Mouse (Mus musculus) hindbrain, embryonic 12.5 days (tissue): Measurements from ENCODE around the gene Foxd1. TPM values are rescaled to one million over a fixed set of nuclear protein-coding genes. Genes with fewer than 3 reads are reported as not detected.
A peak's percentile ranks its signal among the peaks of the same experiment; 100 is the strongest.

ENCODE experiments used
- ATAC-seq: fragments of 200-750 bp; cut with Nextera tagmentation; 2 replicates; pipeline ENCODE4 v1.8.0; 2017; ENCODE audit warnings: moderate TSS enrichment; ENCODE audit not compliant: low FRiP score
- H3K27ac ChIP-seq: fragments of 300-500 bp; sonication (generic); 2 replicates; pipeline ENCODE4 v1.5.1; 2016; ENCODE audit warnings: mild to moderate bottlenecking
- H3K27me3 ChIP-seq: fragments of 300-500 bp; sonication (generic); 2 replicates; pipeline ENCODE4 v1.6.1; 2016; ENCODE audit warnings: mild to moderate bottlenecking
- H3K36me3 ChIP-seq: fragments of 300-500 bp; sonication (generic); 2 replicates; pipeline ENCODE4 v1.6.1; 2016; ENCODE audit warnings: mild to moderate bottlenecking
- H3K4me1 ChIP-seq: fragments of 300-500 bp; sonication (generic); 2 replicates; pipeline ENCODE4 v1.6.1; 2016
- H3K4me2 ChIP-seq: fragments of 300-500 bp; sonication (generic); replicated peaks from 2 replicates; pipeline ENCODE4 v1.6.1; 2016; ENCODE audit warnings: mild to moderate bottlenecking
- H3K4me3 ChIP-seq: fragments of 300-500 bp; sonication (generic); 2 replicates; pipeline ENCODE4 v1.5.1; 2016; ENCODE audit warnings: mild to moderate bottlenecking
- H3K9ac ChIP-seq: fragments of 300-500 bp; sonication (generic); 2 replicates; pipeline ENCODE4 v1.6.1; 2016; ENCODE audit warnings: mild to moderate bottlenecking, moderate library complexity
- H3K9me3 ChIP-seq: fragments of 300-500 bp; sonication (generic); replicated peaks from 2 replicates; pipeline ENCODE4 v1.6.1; 2016; ENCODE audit warnings: mild to moderate bottlenecking
- WGBS: fragments of 180-500 bp; shearing (Covaris S2); methylation state at CpG from one replicate; pipeline ENCODE4 v1.1.7; 2016; 5-methylcytosine and 5-hydroxymethylcytosine counted together
- polyA plus RNA-seq: library from polyadenylated mRNA; unstranded; fragments of >200 nt; fragmentation: Nextera tagmentation; extraction: Ambion mirVana; gene quantifications from 2 replicates; pipeline ENCODE4 v1.2.1, GENCODE M21; 2016

Foxd1 gene
- polyA plus RNA-seq, 1 experiment from 2014 or later, result 7.0 TPM

DNA sequence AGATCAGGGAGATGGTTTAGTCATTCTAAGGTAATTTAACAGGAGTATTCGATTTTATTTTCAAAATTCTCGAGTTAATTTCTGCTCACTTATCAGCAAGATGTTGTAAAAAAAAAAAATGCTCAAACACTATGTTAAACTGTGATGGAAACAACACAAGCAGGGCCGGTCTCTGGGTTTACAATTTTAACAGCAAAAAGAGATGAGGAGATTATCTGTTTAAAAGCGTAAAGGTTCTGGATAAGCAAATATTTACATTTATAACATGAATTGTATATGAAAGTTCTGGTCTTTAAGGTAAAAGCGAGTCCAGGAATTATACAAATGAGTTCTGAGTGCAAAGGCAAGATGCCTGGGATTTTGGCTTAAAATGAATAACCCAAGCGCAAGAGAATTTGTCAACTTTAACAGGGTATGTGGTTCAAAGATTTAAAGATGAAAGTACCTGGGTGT lies 3.0 kb downstream of the Foxd1 start:
- no peaks in the 10 kb centered on the region for H3K36me3 ChIP-seq
- no peak overlapping the region for H3K9ac ChIP-seq
- no peak for ATAC-seq
- H3K4me2 ChIP-seq, result peak overlapping the region; percentile 30; the same call in 1 of the 2 replicates
- H3K9me3 ChIP-seq, result no peaks in the 10 kb centered on the region
- 6% methylated on average over 6 of the region's 6 CpGs for WGBS
- H3K27ac ChIP-seq, result no peak overlapping the region
- peaks cover 78% of the 10 kb centered on the region for H3K27me3 ChIP-seq
- peak overlapping the region; percentile 19 for H3K4me3 ChIP-seq
- peaks cover 32% of the 10 kb centered on the region for H3K4me1 ChIP-seq

DNA sequence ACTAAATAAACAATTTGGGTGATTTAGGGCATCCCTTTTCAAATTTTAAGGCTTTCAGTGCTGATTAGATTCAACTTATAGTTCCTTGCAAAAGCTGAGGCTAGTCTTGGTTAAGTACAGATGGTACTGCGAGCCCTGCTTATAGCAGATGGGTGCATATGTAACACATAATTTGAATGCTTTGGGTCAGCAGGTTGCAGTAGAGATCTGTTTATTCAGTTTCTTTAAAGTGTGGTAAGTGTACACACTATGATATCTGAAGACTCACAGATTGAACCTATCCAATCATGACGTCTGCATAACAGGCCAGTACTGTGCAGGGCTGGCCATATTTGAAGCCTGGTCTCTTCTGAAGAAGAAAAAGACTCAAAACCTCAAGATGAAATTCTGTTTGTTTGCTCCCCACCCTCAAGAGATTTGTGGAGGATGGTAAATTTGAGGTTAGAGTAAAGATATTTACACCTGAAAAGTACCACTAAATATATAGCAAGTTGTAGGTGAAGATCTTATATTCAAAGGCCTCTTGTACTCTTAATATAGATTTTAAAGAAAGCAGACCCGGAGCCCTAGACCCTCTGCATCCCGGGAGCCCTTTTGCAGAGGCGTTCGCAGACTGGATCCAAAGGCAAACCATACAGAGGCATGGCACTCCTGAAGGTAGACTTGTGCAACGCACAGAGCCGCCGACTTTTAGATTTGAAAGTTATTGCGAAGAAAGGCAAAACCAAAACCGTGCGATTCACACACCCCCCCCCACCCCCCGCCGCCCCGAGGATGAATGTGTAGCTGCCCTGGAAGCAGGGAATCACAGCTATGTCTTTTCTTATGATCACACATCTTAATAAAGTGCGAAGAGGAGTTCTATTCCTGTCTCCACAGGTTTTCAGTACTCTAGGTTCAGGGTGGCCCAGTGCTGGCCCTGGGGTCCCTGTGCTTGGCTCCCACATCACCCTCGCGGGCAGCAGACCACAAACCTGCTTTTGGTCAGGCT lies 3.7 kb downstream of the Foxd1 start:
- no peak for ATAC-seq
- Histone ChIP-seq H3K9ac (0 out of 2 replicates have a peak overlapping the region, but pooled peaks have one; percentile 33), H3K9me3 (no peaks in the 10 kb centered on the region), H3K27ac (no peak overlapping the region), H3K4me1 (peaks cover 32% of the 10 kb centered on the region), H3K36me3 (no peaks in the 10 kb centered on the region), H3K4me3 (peak overlapping the region; percentile 19), H3K4me2 (peak overlapping the region; percentile 30), H3K27me3 (peaks cover 79% of the 10 kb centered on the region)
- WGBS, result 1% methylated on average over 18 of the region's 18 CpGs

DNA sequence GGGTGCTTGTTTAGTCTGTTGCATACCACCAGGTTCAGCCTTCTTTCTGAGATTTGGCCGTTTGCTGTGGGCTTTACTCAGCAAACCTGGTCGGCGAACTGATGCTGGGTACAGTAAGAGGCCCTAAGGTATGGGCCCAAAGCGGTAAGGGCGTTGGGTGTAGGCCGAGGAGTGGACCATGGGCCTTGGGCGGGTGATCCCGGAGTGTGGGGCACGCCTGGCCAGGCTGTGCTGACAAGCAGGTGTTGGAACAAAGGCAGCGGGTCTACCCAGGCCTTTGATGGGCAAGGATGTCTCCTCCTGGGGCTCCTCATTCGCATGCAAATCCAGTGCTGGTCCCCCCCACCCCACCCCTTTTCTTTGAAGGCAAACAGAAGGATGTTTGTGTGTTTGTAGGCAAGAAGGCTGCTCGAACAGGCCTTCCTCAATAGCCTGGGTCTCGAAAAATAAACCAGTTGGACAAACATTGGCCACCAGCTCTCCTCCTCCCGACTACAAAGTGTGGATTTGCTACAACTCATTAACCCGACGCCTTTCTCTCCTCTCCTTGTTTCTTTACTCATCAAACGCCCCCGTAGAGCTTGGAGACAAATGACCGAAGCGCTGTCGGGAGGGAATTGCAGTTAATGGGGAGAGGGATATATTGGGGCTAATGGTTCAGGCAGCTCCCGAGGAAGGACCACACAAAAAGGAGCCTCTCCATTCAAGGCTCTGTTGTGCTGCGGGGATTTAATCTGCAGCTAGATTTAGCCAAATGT lies 4.6 kb downstream of the Foxd1 start:
- H3K27ac ChIP-seq, result no peak overlapping the region
- H3K4me3 ChIP-seq, result peak overlapping the region; percentile 19
- H3K36me3 ChIP-seq, result no peaks in the 10 kb centered on the region
- H3K4me2 ChIP-seq, result peak overlapping the region; percentile 30
- H3K27me3 ChIP-seq, result peaks cover 83% of the 10 kb centered on the region
- 1% methylated on average over 23 of the region's 23 CpGs for WGBS
- no peaks in the 10 kb centered on the region for H3K9me3 ChIP-seq
- ATAC-seq, result peak; percentile 55
- H3K4me1 ChIP-seq, result peaks cover 30% of the 10 kb centered on the region
- 0 out of 2 replicates have a peak overlapping the region, but pooled peaks have one; percentile 33 for H3K9ac ChIP-seq

DNA sequence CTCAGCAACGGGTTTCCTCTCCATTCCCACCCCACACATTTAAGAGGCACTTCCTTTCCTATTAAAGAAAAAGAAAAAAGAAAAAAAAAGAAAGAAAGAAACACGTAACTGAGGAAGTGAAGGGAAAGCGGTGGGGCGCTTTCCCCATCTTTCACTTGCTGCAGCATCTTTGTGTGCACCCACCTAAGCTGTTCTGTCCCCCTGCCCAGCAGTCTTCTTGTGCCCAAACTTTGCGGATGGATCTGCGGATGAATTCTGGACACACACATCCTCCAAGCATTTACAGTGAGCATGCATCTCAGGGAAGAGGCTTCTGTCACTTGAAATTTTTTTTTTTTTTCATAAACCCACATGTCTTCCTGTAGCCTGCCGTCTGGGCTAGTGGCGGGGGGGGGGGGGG lies 5.3 kb downstream of the Foxd1 start:
- peaks cover 25% of the 10 kb centered on the region for H3K4me1 ChIP-seq
- H3K9me3 ChIP-seq, result no peaks in the 10 kb centered on the region
- H3K4me2 ChIP-seq, result peak overlapping the region; percentile 30; the same call in 1 of the 2 replicates
- H3K4me3 ChIP-seq, result no peak overlapping the region
- no peak overlapping the region for H3K9ac ChIP-seq
- H3K27ac ChIP-seq, result no peak overlapping the region
- H3K36me3 ChIP-seq, result no peaks in the 10 kb centered on the region
- peaks cover 81% of the 10 kb centered on the region for H3K27me3 ChIP-seq
- no peak for ATAC-seq
- WGBS, result 4% methylated on average over 6 of the region's 8 CpGs

DNA sequence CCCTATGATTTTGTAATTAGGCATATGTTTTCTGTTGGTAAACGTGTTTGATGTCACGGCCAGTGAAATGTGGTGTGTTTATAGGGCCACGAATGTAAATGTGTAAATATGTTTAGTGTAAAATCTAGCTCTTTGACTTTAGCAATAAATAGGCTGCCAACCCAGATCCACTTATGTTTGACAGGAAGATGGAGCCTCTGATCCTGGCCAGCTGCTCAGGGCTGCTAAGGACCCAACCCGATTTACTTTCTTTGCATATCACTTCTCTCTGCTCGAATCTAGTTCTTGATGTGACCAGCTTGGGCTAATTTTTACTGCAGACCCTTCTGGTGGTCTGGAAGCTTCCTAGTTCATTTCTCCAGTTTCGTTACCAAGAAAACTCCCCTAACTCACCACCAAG lies 6.3 kb downstream of the Foxd1 start:
- Histone ChIP-seq H3K4me3 (no peak overlapping the region), H3K36me3 (no peaks in the 10 kb centered on the region), H3K9me3 (no peaks in the 10 kb centered on the region), H3K27ac (no peak overlapping the region), H3K9ac (no peak overlapping the region), H3K4me1 (peaks cover 16% of the 10 kb centered on the region), H3K27me3 (peaks cover 82% of the 10 kb centered on the region), H3K4me2 (no peak overlapping the region)
- ATAC-seq, result no peak
- 6% methylated on average over 6 of the region's 6 CpGs for WGBS

DNA sequence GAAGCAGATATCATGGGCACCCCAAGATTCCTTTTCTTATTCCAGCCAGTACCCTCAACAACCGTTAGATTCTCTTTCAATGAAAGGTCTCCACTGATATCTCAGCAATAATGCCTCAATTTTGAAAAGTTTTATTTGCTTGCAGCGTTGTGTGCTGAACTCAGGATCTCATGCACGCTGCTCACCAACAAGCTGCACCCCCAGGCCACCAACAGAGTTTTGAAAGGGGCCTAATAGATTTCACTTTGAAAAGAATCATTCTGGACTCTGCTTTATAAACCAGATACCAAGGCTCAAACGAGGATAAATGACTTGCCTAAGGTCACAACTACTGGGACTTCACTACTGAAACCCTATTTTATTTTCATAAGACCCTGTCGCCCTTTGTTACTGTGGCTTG lies 7.1 kb downstream of the Foxd1 start:
- H3K9me3 ChIP-seq, result no peaks in the 10 kb centered on the region
- no peaks in the 10 kb centered on the region for H3K36me3 ChIP-seq
- H3K4me3 ChIP-seq, result no peak overlapping the region
- ATAC-seq, result no peak
- 8% methylated on average over 5 of the region's 5 CpGs for WGBS
- H3K27me3 ChIP-seq, result peaks cover 83% of the 10 kb centered on the region
- H3K27ac ChIP-seq, result no peak overlapping the region
- peaks cover 15% of the 10 kb centered on the region for H3K4me1 ChIP-seq
- H3K4me2 ChIP-seq, result no peak overlapping the region
- H3K9ac ChIP-seq, result no peak overlapping the region

DNA sequence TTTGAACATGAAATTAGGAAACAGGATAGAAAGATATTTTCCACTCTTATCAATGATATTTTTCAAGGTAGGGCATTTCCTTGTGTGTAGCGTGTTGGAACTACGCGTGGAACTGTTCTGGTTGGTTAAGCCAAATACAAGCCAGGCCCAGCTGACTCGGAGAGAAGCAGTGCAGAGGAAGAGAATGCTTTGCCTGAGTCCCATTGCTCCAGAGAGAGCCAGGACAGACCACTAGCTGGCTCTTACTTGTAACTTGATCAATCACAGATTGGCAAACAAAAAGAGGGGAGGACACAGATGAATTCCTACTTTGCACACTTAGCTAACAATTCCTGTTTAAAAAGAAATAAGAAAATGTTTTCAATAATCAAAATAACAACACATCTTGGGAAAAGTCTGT lies 9.0 kb downstream of the Foxd1 start:
- H3K36me3 ChIP-seq, result no peaks in the 10 kb centered on the region
- peaks cover 20% of the 10 kb centered on the region for H3K4me1 ChIP-seq
- H3K4me2 ChIP-seq, result no peak overlapping the region
- ATAC-seq, result no peak
- peaks cover 92% of the 10 kb centered on the region for H3K27me3 ChIP-seq
- no peaks in the 10 kb centered on the region for H3K9me3 ChIP-seq
- no peak overlapping the region for H3K9ac ChIP-seq
- WGBS, result 5% methylated on average over 4 of the region's 4 CpGs
- H3K27ac ChIP-seq, result no peak overlapping the region
- H3K4me3 ChIP-seq, result no peak overlapping the region

DNA sequence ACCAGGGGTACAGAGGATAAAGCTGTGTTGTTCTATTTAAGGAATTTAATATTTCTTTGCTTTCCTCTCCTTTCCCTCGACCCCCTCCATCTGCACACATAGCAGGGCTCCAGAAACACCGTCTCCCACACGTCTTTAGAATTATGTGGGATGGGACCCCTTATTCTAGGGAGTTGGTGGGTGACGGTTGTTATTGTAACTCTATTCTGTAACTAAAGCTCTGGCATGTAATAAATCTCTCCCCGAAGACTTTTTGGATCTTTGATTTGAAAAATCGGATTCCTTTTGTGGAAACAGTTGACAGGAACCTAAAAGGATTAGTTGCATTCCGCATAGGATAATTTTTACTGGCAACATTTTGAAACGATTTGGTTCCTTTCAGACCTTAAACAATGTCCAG lies 11.0 kb downstream of the Foxd1 start:
- Histone ChIP-seq H3K27me3 (peaks cover 94% of the 10 kb centered on the region), H3K27ac (no peak overlapping the region), H3K36me3 (no peaks in the 10 kb centered on the region), H3K4me3 (no peak overlapping the region), H3K4me1 (peaks cover 10% of the 10 kb centered on the region), H3K4me2 (no peak overlapping the region), H3K9ac (no peak overlapping the region), H3K9me3 (no peaks in the 10 kb centered on the region)
- ATAC-seq, result no peak
- WGBS, result 4% methylated on average over 8 of the region's 8 CpGs

DNA sequence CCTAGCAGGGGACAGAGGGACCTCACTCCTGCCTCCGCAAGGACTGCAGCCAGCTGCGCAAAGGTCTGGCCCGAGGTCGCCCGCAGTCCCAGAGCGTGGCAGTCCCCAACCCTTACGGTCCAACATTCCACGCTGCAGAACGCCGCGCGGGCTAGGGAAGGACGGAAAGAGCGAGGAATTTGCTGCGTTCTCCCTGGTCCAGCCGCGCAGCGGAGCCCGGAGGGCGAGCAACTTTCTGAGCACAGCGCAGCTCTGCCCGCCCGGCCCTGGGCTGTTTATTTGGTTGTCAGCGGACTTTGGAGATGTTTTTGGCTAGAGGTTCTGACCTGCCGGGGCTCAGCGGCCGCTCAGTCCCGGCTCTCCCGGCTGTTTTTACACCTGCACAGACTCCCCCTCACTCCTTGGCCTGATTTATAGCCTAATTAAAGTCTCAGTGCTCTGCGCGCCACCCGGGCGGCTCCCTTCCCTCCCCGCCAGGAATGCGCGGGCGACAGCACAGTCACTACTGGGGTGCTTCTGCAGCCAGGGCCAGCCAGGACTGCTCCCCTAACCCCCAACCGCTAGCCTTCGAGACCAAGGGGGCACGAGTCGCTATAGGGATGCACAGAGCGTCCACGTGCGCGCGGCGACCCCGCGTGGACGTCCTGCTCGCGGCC lies 11.9 kb downstream of the Foxd1 start:
- Histone ChIP-seq H3K36me3 (no peaks in the 10 kb centered on the region), H3K27me3 (peaks cover 92% of the 10 kb centered on the region), H3K4me1 (peaks cover 10% of the 10 kb centered on the region), H3K9ac (no peak overlapping the region), H3K27ac (peak overlapping the region; percentile 52; the same call in 1 of the 2 replicates), H3K4me2 (peak overlapping the region; percentile 45), H3K9me3 (no peaks in the 10 kb centered on the region), H3K4me3 (peak overlapping the region; percentile 25)
- no peak for ATAC-seq
- under 1% methylated on average over 52 of the region's 52 CpGs for WGBS

DNA sequence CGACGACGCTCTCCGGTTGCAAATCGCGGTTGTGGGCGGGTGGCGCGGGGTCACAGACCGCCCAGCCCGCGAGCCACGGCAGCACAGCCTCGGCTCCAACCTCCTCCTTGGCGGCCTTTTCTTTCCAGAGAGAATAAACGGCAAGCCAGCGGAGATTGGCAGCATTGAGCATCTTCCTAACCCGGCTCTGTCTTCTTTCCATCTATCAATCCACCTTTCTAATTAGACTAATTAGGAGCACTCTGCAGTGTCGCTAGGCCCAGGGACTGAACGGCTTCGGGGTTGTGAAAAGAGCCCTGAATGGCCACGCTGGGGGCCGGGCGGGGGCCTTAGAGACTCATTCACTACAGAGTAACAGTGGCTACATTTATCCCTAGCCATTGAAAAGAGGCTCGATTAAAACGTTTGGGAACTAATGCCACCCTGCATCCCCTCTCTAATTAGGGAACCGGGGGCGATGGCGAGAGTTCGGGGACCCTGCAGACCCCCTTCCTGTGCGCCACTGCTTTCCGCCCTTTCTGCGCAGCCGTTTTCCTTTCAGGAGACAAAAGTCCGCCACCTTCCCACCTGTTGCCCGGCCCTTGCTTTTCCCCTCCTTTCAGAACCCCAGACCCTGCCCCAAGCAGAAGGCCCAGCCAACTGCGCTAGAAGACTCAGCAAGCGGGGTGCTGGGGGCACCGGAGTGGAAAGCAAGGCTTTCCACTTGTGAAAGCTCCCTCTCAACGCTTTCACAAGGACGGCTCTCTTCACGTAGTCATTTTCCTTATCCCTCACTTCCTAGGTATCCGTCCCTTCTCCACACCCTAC lies 12.6 kb downstream of the Foxd1 start:
- Histone ChIP-seq H3K9ac (no peak overlapping the region), H3K27me3 (peaks cover 92% of the 10 kb centered on the region), H3K36me3 (no peaks in the 10 kb centered on the region), H3K27ac (no peak overlapping the region), H3K4me2 (peak overlapping the region; percentile 45), H3K9me3 (no peaks in the 10 kb centered on the region), H3K4me3 (peak overlapping the region; percentile 25), H3K4me1 (peaks cover 10% of the 10 kb centered on the region)
- WGBS, result under 1% methylated on average over 43 of the region's 43 CpGs
- ATAC-seq, result no peak

DNA sequence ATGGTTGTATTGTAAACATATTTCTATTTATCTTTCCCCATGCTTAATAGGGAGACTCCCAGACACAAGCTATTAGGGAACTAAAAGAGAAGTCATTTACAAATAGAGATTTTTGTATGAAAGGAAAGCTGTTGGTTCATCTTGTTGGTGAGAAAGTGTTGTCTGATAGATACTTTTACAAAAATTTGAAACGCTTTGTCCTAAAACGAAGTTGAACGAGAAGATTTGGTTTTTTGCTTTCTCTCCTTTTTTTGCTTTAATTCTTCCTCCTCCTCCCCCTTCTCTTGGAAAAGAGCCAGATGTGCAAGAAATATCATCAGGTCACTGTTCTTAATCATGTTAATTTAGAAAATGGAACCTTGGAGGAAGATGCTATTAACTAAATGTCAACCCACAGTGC lies 13.6 kb downstream of the Foxd1 start:
- H3K36me3 ChIP-seq, result no peaks in the 10 kb centered on the region
- H3K9ac ChIP-seq, result no peak overlapping the region
- H3K9me3 ChIP-seq, result no peaks in the 10 kb centered on the region
- no peak overlapping the region for H3K4me2 ChIP-seq
- H3K27me3 ChIP-seq, result peaks cover 92% of the 10 kb centered on the region
- peaks cover 10% of the 10 kb centered on the region for H3K4me1 ChIP-seq
- 15% methylated on average over 3 of the region's 3 CpGs for WGBS
- no peak for ATAC-seq
- H3K27ac ChIP-seq, result no peak overlapping the region
- H3K4me3 ChIP-seq, result no peak overlapping the region
